Mouse (Mus musculus): ENCODE measurements around the gene Krtap26-1.

Gene Krtap26-1

GRCm38 (mm10) chr16:88647358-88647846 lies at the start of gene Krtap26-1:
Krtap26-1 (minus strand) TSS chr16:88647796.
- in situ Hi-C loops (cut with MboI), result no loop called here

GRCm38 (mm10) chr16:88696256-88696655 lies 48.7 kb upstream of the Krtap26-1 start:
- in situ Hi-C loops (cut with MboI), result no loop called here

- in situ Hi-C loops (cut with MboI), result no loop called here
Measured at GRCm38 (mm10) chr16:88681282-88681681, 33.7 kb upstream of the Krtap26-1 start.

- in situ Hi-C loops (cut with MboI), result no loop called here
Measured at GRCm38 (mm10) chr16:88679099-88679498, 31.5 kb upstream of the Krtap26-1 start.

- in situ Hi-C loops (cut with MboI), result no loop called here
Measured at GRCm38 (mm10) chr16:88671571-88671970, 24.0 kb upstream of the Krtap26-1 start, which contains the start of gene Krtap27-1. Krtap27-1 (minus strand) TSS chr16:88671671.

- in situ Hi-C loops (cut with MboI), result no loop called here
Measured at GRCm38 (mm10) chr16:88657426-88657825, 9.8 kb upstream of the Krtap26-1 start.

- in situ Hi-C loops (cut with MboI), result no loop called here
Measured at GRCm38 (mm10) chr16:88651952-88652351, 4.4 kb upstream of the Krtap26-1 start.

GRCm38 (mm10) chr16:88651082-88651481 lies 3.5 kb upstream of the Krtap26-1 start:
- in situ Hi-C loops (cut with MboI), result no loop called here

GRCm38 (mm10) chr16:88646366-88647111 lies 1.1 kb downstream of the Krtap26-1 start:
- in situ Hi-C loops (cut with MboI), result no loop called here

GRCm38 (mm10) chr16:88640053-88640452 lies 7.5 kb downstream of the Krtap26-1 start:
- in situ Hi-C loops (cut with MboI), result no loop called here

- in situ Hi-C loops (cut with MboI), result no loop called here
Measured at GRCm38 (mm10) chr16:88635142-88635541, 12.5 kb downstream of the Krtap26-1 start.

GRCm38 (mm10) chr16:88631474-88631873 lies 16.1 kb downstream of the Krtap26-1 start:
- in situ Hi-C loops (cut with MboI), result no loop called here

GRCm38 (mm10) chr16:88627566-88627965 lies 20.0 kb downstream of the Krtap26-1 start, which contains the start of gene 2310079G19Rik:
2310079G19Rik (minus strand) TSS chr16:88627666.
- in situ Hi-C loops (cut with MboI), result no loop called here

- in situ Hi-C loops (cut with MboI), result no loop called here
Measured at GRCm38 (mm10) chr16:88612712-88613111, 34.9 kb downstream of the Krtap26-1 start.

GRCm38 (mm10) chr16:88611922-88612321 lies 35.7 kb downstream of the Krtap26-1 start, which contains the start of gene Krtap24-1:
Krtap24-1 (minus strand) TSS chr16:88612279.
- in situ Hi-C loops (cut with MboI), result no loop called here

- in situ Hi-C loops (cut with MboI), result no loop called here
Measured at GRCm38 (mm10) chr16:88604570-88604969, 43.0 kb downstream of the Krtap26-1 start.

- in situ Hi-C loops (cut with MboI), result no loop called here
Measured at GRCm38 (mm10) chr16:88602464-88602863, 45.1 kb downstream of the Krtap26-1 start.

GRCm38 (mm10) chr16:88600303-88600702 lies 47.3 kb downstream of the Krtap26-1 start:
- in situ Hi-C loops (cut with MboI), result no loop called here

- in situ Hi-C loops (cut with MboI), result no loop called here
Measured at GRCm38 (mm10) chr16:88599504-88600237, 47.9 kb downstream of the Krtap26-1 start.
